Mouse (Mus musculus): ENCODE results near the gene Olig2.

DNA sequence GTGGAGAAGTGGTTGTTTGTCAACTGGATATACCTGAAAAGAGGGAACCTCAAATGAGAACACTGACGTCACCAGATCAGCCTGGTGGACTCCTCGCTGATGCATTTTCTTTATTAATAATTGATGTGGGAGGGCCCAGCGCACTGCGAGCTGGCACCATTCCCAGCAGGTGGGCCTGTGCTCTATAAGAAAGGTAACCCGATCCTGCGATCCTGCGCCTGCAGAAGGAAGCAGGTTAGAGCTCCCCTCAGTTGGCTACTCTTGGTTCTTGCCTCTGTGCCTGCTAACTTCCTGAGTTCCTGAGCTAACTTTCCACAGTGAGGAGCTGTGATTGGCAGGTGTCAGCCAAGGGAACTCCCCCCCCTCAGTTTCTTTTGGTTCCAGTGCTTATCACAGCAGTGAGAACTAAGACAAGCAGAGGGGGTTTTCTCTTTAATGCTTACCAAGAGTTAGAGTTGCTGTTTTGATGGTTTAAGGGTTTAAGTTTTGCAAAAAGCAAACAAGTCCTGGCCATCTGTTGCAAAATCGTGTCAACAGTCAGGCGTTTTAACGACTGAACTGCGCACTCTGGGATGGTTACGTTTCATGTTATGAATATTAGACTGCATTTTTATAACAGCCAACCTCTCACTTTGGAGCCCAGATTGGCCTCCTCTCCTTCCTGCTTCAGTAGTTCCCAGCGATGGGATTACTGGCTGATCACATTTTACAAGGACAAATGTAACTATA lies 43.6 kb downstream of the Olig2 start:
- TF ChIP-seq USF1 (IDR thresholded peaks at IDR 0.05; ENCODE audit: low read depth, low read length) (no peak), MAFK (IDR thresholded peaks at IDR 0.05; ENCODE audit: borderline replicate concordance, low read depth, low read length) (no peak), POLR2A (IDR thresholded peaks at IDR 0.05; ENCODE audit: control insufficient read depth in 1 of 2, insufficient read depth in 1 of 2, low read depth in 1 of 2, low read length in 2 of 2, poor library complexity in 1 of 2) (no peak), ETS1 (IDR thresholded peaks at IDR 0.05; ENCODE audit: low read depth, low read length) (no peak), MAX (IDR thresholded peaks at IDR 0.05; ENCODE audit: low read length) (no peak), CTCF (IDR thresholded peaks at IDR 0.05 in 2 of 3, conservative IDR thresholded peaks at IDR 0.05 in 1 of 3; ENCODE audit: control insufficient read depth in 1 of 3, insufficient read depth in 1 of 3, low read depth in 2 of 3, low read length in 3 of 3, poor library complexity in 1 of 3, severe bottlenecking in 1 of 3) (no peak), NELFE (IDR thresholded peaks at IDR 0.05; ENCODE audit: low read depth, low read length) (no peak), GATA1 (IDR thresholded peaks at IDR 0.05; ENCODE audit: low read depth, low read length) (no peak), KAT2A (conservative IDR thresholded peaks at IDR 0.05; ENCODE audit: low read depth, low read length) (no peak), CHD1 (IDR thresholded peaks at IDR 0.05; ENCODE audit: low read depth, low read length) (no peak), NRF1 (IDR thresholded peaks at IDR 0.05; ENCODE audit: insufficient read depth, low read depth, low read length, poor library complexity, severe bottlenecking) (no peak), HCFC1 (IDR thresholded peaks at IDR 0.05; ENCODE audit: low read depth, low read length) (no peak), ZKSCAN1 (IDR thresholded peaks at IDR 0.05; ENCODE audit: low read depth, low read length) (no peak), TCF12 (IDR thresholded peaks at IDR 0.05; ENCODE audit: low read depth, low read length) (no peak)

Data from MEL (cell line).